Mouse (Mus musculus) skeletal muscle tissue, adult 2 months (tissue): ENCODE results near the gene Plbd2.
"Not testable (repeated sequence)": the region's sequence is repeated elsewhere in the genome, so short reads cannot be mapped to it uniquely, and the experiment has no call there.

Experiments
- DNase-seq: peaks from one replicate; pipeline ENCODE4 v3.0.0-alpha.2; 2012; ENCODE audit warnings: low read depth, low spot score

The Plbd2 gene

DNA sequence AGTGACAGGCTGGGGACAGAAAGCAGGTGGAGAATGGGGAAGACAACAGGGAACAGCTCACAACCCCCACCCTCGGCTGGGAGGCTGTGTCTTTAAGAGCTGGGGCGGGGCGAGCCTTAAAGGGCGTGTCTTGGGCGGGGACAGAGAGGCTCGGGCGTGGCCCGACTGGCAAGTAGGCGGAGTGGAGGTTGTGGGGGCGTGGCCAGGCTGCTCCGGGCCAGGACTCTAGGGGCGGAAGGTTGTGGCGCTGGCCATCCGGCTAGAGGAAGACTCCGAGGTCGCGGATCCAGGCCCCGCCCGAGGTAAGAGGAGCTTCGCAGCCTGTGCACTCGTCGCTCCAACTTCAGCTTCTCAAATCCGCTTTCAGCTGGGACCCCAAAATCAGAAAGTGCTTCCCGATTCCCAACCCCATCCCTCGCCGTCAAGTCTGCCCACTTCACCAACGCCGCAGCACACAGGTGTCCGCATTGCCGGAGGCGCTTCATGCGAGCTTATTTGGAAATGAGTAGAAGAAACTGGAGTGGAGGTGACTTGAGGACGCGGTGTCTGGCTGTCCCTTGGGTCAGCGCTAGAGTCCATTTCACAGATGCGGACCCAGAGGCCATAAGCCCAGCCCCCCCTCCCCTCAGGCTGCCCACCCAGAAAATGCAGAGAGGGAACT is 7.7 kb upstream of the Plbd2 start, which contains the start of gene Slc8b1:
Gene Slc8b1, plus strand, starts transcription at position 187 of the 661 bp plus-strand sequence.
- DNase-seq = peak; percentile 93

DNA sequence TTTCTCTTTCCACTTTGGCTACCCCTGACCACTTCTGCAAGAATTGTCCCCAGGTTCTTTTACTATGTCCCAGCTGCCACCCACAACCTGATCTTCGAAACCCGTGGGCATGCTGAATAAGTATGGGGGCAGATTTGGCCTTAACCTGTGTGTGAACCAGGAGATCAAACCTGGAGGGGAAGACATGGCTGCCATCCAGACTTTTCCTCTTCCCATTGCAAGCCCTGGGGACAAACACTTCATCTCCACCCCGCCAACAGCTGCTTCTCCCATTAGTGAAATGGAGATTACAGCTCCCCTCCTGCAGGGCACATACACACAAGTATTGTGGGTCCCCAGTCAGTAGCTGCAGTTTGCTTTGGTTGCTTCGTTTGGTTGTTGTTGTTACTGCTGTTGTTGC is 3.9 kb upstream of the Plbd2 start:
- no peak for DNase-seq

DNA sequence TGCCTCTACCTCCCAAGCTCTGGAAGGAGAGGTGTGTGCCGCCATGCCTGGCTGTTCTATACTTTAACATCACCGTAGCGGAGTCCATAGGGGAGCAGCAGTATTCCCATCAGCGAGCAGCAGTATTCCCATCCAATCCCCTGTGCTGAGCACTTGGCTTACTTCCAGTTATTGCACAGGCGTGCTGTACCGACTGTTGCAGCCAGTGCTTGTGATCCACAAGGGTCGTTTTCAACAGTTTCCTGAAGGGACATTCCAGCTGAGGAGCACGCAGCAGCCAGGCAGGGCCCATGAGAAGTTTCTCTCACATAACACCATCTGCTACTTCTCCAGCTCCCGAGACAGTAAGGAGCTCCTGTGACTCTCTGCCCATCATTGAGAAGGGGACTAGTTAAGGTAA is 3.1 kb upstream of the Plbd2 start:
- no peak for DNase-seq

DNA sequence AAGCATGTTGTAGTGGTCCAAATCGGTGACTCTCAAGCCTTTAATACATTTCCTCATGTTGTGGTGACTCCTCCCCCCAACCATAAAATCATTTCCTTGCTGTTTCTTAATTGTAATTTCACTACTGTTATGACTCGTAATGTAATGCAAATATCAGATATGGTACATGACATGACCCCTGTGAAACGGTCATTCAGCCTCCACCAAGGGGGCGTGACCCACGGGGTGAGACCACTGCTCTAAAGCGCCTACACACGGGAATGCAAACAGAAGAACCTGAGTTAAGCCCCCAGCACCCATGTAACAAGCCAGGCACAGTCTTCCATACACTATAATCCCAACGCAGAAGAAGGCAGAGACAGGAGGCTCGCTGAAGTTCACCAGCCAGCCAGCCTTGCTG is 2.4 kb upstream of the Plbd2 start:
- DNase-seq = no peak

DNA sequence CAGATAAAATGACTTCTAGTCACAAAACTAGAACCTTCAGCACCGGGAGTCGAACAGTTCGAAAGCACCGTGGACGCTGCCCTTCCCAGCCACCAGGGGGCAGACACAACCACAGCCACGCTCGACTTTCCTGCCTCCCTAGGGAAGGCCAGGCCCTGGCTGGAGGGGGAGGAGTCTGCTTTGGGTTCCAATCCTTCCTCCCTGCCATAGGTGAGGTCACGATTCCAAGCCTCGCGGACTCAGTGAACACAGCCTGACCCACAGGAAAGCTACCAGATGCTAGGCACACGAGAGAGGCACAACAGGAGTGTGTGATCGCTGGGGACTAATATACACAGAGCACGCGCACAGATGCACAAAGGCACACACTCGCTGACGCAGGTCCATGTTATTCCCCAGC is 1.9 kb upstream of the Plbd2 start:
- peak; percentile 74 for DNase-seq

DNA sequence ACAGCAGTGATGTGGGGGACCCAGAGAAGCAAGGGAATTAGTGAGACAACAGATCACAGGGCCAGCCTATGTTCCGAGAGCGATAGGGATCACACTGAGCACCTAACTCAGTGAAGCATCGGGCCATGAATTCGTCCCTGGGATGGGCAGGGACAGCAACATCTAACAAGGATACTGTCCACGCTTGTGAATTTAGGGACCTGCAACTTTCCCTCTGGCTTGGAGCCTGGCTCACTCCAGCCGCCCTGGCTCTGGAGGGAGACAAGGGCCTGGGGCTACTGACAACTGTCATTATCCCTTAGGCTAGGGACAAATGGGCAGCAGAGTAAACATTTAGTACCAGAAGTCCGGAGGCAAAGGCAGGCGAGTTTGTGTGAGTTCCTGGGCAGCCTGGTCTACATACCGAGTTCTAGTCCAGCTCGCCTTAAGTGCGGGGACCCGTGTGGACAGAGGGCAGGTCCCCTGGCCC is 716 bp downstream of the Plbd2 start:
- DNase-seq = no peak

DNA sequence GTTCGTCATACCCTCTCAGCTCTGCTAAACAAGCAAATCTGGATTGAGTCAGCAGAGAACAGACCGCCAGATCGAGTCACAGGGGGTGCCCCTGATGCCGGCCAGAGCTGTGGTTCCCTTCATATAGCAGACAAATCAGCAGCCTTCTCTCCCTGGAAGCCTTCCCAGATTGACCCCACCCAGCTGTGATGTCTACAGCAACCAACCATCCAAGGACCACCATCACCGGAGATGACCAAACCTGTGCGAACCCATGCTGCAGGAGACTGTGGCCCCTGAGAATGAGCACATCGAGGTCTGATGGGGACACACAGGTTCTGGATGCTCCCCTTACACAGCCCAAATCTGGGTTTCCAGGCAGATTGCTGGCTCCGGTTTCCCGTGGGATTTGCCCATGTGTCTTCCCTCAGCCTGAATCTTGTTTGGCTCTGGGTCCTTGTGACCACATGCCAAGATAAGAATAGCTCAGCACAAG is 1.2 kb downstream of the Plbd2 start:
- DNase-seq = no peak

DNA sequence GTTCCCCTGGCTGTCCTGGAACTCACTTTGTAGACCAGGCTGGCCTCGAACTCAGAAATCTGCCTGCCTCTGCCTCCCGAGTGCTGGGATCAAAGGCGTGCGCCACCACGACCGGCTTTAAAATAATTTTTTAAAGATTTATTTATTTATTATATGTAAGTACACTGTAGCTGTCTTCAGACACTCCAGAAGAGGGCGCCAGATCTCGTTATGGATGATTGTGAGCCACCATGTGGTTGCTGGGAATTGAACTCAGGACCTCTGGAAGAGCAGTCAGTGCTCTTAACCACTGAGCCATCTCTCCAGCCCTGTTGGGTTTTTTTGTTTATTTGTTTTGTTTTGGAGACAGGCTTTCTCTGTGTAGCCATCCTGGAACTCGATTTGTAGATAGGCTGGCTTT is 2.8 kb downstream of the Plbd2 start:
- not testable (repeated sequence) for DNase-seq

DNA sequence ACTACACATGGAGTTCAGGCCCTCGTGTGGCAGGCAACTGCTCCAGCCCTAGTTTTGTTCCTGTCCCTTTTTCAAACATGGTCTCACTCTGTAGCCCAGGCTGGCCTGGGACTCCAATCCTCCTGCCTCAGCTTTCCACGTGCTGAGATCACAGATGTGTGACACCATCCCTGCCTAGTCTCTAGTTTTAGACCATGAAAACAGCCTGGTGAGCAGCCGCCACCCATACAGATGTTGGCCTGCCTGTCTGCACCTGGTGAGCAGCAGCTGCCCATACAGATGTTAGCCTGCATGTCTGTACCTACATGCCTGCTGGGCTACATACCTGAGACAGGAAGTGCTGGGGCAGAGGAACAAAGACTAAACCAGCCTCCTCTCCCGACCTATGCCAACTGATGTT is 4.2 kb downstream of the Plbd2 start:
- no peak for DNase-seq

DNA sequence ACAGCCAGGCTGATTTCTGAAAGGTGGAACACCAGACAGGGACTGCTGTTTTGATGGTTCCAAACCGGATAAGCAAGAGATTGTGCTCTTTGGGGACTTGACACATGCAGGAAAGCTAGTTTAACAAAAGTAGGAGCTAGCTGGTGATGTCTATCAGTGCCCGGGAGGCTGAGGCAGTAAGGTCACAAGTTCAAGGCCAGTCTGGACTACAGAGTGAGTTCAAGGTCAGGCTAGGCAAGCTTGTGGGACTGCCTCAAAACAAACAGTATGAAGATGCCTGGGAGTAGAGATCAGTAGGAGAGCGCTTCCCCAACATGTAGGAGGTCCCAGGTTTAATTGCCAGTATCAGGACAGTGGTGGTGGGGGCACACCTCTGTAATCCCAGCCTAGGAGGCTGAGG is 6.4 kb downstream of the Plbd2 start:
- no peak for DNase-seq

DNA sequence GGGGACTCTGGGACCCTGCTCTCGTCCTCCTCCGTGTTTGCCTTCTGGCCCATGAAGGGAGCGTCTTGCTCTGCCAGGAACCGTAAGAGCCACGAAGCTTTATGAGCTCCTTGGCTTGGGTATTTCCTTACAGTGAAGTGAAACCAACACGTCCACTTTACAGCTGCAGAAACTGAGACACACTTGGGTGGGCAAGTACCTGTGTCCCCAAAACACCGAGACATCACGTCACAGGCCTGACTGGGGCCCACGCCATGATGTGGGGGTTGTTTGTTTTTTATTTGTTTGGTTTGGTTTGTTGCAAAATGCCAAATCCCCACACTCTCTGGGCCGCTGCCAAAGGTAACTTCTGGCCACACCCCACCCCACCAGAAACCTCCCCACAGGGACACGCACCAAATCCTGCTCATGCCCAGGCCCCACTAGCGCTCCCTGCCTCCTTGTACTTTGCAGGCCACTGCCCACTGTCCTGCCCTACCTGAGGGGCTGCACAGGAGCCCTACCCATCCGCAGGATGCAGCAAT is 7.7 kb downstream of the Plbd2 start:
- DNase-seq = no peak

DNA sequence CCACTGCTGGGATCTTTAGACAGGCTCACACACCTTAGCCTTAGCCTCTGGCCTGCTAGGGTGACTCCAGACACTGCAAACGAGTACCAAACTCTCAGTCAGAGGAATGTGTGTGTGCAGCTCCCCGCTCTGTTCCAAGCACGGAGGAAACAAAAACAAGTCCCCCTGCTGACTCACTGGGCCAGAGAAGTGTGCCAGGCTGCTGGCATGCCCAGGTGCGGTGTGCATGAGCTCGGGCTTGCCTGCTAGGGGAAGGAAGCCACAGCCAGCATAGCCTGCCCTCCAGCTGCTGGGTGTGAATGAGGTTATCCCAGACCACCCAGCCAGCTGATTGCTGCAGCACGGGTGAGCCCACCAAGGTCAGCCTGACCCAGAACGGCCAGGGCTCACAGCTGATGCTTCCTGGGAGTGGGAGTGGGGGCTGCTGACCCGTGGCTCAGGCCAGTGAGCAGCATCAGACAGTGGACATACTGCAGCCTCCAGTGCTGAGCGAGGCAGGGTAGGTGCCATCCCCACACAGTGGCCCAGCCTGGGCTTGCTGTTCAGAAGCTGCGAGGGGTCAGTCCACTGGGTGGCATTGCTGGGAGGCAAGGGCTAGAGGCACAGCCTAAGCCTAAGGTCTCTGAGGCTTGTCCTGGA is 8.2 kb downstream of the Plbd2 start:
- no peak for DNase-seq

DNA sequence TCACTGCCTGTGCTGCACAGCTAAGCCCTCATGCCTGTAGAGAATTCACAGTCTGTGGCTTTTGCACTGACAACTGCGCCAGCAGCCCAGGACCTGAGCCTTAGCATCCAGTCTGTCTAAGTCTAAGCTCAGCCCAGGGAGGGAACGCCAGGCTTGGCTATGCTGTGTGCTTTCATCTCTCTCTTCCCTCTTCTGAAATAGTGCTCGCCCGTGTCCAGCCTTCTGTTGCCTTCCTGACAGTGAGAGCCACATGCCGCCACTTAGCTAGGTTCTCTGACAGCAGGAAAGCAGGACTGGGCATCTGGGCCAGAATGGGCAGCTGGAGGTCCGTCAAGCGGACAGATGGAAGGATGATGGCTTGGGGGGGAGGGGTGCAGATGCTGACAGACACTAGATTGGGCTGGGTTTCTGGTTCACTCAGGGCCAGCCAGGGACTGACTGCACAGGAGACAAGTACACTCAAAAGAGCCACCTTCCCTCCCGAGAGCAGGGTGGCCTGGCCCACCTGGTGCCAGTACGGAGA is 9.5 kb downstream of the Plbd2 start:
- no peak for DNase-seq

DNA sequence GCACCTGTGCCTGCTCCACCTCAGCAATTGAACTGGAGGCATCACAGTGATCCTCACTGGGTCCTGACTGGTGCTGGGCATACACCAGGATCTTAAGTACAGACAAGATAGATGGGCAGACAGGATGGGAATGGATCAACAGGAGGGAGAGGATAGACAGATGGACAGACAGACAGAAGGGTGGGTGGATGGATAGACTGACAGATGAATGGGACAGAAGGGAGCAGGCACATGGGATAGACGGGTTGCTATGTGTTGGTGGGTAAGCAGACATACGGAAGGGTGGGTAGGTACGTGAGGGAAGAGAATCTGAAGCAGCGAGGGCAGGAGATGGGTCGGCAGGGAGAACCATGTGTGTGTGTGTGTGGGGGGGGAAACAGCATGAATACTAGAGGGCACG is 10.0 kb downstream of the Plbd2 start:
- DNase-seq = no peak

DNA sequence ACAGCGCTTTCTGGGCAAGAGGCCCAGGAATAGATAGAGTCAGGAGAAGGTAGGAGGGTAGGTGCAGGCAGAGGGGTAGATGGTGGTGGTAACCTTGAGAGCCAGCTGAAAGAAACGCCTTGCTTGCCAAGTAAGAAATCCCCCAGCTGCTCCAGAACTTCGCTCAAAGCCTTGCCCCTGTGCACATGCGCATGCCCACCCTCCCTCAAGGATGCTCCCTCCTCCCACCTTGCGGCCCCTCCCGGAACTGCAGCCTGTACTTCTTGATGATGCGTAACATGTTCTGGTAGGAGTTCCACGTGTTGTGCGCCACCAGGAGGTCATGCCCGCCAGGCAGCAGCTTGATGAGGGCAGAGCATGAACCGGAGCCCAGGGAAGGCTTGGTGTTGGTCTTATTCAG is 11.0 kb downstream of the Plbd2 start:
- DNase-seq = no peak

DNA sequence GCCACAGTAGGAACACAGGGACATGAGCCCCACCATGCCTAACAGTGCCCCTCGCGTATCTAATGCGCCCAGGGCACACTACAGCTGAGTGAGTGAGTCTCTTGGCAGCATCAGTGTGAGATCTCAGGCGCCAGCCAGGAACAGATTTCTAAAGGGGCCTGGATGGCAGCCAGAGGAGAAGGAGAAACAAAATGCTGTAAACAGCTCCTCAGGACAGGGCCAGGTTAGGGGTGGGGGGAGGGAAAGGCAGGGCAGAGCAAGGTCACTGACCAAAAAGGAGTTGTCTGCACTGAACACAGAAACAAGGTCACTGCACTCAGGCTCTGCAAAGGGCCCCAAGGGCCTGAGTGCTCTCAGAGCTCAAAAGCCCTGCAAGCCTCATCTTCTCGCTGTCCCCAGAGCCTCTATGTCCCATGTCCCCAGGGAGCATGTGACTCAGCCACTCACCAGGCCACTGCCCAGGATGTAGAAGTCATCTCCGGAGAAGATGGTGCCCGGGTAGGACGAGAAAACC is 12.7 kb downstream of the Plbd2 start:
- DNase-seq = peak; percentile 62

DNA sequence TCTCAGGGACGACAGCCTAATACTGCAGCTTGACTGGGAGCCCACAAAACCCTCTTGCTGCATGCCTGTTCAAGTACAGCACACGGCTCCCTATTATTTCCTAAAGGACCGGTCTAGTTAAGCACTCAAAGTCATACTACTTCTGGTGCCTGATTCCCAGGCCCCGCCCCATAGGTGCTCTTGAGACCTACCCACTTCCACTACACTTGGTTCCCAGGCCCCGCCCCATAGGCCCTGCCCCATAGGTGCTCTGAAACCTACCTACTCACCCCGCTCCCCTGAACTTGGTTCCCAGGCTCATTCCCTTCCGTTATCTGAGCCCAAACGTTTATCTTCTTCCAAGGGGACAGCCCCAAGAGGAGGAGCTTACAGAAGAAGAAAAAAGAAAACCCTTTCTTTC is 15.6 kb downstream of the Plbd2 start:
- no peak for DNase-seq

DNA sequence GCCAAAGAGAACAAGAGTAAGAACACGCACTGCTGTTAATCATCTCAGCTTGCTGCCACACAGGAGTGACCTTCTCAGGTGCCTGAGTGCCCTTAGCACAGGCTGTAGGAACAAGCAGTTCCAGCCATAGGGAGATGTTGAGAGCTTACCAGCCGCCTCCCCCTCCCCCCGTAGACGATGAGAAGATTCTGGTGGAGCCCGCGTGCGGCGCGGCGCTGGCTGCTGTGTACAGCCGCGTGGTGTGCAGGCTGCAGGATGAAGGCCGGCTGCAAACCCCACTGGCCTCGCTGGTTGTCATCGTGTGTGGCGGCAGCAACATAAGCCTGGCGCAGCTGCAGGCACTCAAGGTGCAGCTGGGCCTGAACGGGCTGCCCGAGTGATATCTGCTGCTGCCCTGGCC is 20.0 kb downstream of the Plbd2 start:
- no peak for DNase-seq

DNA sequence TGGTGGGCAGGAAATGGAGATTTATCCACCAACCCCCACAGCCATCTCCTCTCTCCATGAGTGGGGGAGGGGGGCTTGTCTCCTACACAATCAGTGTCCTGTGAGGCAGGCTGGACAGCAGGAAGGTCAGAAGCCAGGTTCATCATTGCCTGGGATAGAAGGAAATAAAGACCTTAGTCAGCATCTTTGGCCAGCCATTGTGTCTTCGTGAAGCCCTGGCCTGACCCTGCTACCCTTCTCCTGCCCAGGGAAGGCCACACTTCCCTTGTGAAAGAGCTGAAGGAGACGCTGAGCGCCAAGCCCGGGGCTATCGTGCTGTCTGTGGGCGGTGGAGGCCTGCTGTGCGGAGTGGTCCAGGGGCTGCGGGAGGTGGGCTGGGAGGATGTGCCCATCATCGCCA is 22.2 kb downstream of the Plbd2 start:
- no peak for DNase-seq

DNA sequence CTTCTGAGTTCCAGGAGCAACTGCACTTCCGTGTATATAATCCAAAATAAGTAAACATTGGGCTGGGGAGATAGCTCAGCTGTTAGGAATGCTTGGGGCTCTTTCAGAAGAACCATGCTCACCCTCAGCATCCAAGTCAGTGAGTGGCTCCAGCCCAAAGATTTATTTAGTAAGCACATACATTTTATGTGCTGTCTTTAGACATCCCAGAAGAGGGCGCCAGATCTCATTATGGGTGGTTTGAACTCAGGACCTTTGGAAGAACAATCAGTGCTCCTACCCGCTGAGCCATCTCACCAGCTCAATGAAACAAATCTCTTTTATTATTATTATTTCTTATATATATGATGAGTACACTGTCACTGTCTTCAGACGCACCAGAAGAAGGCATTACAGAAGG is 23.9 kb downstream of the Plbd2 start:
- no peak for DNase-seq

DNA sequence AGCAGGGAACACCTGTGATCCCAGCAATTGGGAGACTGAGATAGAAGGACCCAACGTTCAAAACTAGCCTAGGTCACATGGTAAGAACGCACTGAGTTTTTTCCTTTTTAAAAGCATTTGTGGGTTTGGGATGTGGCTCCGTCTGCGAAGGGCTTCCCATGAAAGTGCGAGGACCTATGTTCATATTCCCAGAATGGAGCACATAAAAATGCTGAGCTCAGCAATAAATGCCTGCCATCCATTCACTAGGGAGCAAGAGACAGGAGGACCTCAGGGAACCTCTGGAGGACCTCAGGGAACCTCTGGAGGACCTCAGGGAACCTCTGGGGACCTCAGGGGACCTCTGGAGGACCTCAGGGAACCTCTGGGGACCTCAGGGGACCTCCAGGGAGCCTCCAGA is 25.4 kb downstream of the Plbd2 start:
- DNase-seq = no peak

DNA sequence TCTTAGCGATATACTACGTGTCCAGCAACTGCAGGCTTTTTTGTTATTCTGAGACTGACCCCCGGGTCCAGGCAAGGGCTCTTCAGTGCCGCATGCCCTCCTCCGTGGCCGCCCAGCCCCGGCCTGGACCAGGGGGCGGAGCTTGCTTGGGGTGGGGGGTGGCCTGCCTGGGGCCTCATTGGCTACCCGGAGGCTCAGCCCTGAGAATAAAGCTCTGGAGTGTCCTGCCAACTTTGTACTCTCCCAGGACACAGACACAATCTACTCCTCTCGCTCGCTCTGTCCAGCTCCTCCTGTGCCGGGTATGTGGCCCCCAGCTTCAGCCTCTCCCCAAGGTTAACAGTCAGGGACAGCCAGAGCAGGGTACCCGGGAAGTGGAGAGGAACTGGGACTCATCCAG is 27.1 kb downstream of the Plbd2 start, which contains the start of gene Sds:
Gene Sds, plus strand, starts transcription at position 231 of the 400 bp plus-strand sequence.
- no peak for DNase-seq

DNA sequence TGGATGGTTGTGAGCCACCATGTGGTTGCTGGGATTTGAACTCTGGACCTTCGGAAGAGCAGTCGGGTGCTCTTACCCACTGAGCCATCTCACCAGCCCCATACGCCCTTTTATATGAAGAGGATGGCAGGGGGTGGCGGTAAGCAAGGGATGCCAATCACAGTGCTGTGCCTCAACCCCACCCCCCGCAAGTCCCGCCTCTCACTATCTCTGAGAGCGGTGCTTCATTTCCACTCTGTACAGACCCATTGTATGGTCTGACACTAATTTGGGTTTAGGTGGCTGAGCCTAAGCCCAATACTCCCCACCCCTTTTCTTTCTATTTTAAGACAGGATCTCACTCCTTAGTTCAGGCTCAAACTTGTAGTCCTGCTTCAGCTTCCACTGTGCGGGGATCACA is 27.6 kb downstream of the Plbd2 start:
- no peak for DNase-seq
